Mouse (Mus musculus) right cerebral cortex, postnatal 4 days (tissue): ENCODE results near the gene Fam76a.

Experiments
- DNase-seq: peaks from one replicate; pipeline ENCODE4 v3.0.0-alpha.2; 2022

The Fam76a gene

DNA sequence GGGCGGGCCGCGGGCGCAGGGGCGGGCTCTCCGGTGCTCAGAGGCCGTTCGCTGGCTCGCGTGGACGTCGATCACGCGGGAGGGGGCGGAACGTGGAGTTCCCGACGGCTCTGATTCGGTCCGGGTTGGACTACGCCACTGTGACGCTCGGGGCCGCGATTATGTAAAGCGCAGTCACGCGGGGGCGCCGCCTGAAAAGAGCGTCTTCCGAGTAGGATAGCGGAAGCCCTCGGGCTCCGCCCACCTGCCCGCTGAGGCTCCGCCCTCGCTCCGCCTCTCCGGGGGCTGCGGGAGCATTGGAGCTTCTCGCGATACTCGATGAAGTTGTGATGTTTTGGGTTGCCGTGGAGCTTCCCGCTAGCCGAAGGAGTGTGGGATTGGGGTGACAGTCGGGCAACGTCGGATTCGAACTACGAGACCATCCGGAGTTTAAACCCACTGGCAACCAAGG, at the start of gene Fam76a:
Gene Fam76a, minus strand, starts transcription at position 1 of the 451 bp plus-strand sequence.
- DNase-seq = peak; percentile 98

- DNase-seq = no peak
These were observed 49.7 kb upstream of the Fam76a start for GRCm38 (mm10) chr4:132972101-132972500.

- no peak for DNase-seq
These were observed 49.2 kb upstream of the Fam76a start for GRCm38 (mm10) chr4:132971601-132972000.

GRCm38 (mm10) chr4:132968105-132968938, 46.0 kb upstream of the Fam76a start:
- no peak for DNase-seq

GRCm38 (mm10) chr4:132964473-132964872, 42.1 kb upstream of the Fam76a start:
- DNase-seq = no peak

DNA sequence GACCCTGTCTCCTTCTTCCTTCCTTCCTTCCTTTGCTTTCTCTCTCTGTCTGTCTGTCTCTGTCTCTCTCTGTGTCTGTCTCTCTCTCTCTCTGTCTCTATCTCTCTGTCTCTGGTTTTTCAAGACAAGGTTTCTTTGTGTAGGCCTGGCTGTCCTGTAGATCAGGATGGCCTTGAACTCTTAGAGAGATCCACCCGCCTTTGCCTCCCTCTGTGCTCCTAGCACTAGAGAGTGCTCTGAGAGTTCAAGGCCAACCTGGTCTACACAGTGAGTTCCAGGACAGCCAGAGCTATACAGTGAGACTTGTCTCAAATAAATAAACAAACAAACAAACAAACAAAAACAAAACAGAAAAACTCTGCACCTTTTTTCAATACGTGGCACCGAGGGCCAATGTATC, 41.7 kb upstream of the Fam76a start:
- DNase-seq = no peak

DNA sequence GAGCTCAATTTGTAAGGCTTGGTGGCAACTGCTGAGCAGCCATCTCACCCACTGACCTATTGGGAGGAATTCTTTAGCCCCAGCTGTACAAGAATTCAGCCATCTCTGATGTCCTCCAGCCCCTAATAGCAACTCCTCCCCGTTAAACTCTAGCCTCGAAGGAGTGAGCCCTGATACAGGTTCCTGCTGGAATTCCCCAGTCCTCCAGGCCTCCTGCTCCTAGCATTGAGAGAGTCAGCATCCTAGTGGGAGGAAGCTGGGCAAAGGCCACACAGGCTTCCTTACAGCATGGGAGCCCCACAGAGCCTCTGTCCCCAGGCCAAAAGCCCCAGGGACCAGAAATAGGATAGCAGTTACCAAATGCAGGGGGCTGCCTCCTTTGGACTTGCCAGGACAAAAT, 41.1 kb upstream of the Fam76a start:
- DNase-seq = no peak

DNA sequence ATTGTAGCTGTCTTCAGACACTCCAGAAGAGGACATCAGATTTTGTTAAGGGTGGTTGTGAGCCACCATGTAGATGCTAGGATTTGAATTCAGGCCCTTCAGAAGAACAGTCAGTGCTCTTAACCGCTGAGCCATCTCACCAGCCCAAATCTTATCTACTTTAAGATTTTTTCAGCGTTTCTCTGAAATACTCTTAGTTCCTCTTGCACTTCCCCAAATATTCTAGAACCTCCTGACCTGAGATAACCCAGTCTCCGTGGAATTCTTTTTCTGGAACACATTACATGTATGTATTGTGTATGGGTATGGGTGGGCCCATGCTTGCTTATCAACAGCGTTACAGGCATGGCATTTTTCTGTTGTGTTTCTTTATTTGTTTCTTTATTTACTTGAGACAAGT, 40.3 kb upstream of the Fam76a start:
- DNase-seq = no peak

DNA sequence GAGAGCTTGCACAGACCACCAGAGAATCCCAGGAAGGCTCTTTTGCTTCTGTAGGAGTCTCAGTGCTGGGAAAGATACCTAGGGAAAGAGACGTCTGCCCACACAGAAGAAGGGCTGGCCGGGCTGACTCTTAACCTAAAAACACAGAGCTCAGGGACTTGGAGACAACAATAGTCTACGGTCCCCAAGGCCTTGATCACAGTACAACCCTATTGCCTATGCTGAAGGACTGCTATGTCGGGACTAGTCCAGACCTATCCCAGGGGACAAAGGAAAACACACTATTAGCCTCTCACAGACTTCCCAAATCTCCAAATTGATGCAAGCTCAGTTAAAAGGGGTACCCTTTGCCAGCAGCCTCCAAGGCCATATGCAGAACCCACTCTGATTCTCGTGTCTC, 39.5 kb upstream of the Fam76a start:
- no peak for DNase-seq

- DNase-seq = no peak
These were observed 38.7 kb upstream of the Fam76a start for GRCm38 (mm10) chr4:132960864-132961639.

DNA sequence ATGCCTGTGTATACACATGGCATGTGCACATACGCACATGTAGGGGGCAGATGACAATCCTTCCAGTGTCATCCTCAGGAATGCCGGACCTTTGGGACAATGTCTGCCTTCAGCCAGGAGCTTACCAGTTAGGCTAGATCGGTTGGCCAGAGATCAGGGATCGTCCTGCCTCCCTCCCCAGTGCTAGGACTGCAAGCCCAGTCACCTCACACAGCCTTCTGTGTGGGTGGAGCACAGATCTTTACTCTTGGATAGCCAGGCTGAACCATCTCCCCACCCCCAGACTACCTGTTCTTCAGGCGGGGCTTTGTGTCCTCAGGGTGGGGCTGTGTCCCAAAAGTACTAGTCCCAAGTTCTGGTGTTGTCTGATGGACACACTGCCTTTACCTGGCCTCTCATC, 38.0 kb upstream of the Fam76a start:
- DNase-seq = no peak

DNA sequence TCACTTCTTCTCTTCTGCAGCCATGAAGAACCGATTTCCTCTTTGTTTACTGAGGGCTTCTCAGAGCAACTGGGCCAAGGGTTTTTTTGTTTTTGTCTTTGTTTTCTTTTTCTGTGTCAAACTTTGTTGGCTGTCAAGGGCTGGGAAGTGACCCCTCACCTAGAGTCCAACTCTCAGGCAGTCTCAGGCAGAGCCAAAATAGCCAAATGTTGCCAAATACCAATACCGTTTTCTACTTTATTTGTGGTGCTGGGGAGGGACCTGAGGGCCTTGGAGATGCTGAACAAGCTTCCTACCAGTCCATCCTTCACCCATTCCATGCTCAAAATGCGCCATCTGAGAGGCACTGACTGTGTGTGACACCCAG, 37.3 kb upstream of the Fam76a start:
- DNase-seq = no peak

DNA sequence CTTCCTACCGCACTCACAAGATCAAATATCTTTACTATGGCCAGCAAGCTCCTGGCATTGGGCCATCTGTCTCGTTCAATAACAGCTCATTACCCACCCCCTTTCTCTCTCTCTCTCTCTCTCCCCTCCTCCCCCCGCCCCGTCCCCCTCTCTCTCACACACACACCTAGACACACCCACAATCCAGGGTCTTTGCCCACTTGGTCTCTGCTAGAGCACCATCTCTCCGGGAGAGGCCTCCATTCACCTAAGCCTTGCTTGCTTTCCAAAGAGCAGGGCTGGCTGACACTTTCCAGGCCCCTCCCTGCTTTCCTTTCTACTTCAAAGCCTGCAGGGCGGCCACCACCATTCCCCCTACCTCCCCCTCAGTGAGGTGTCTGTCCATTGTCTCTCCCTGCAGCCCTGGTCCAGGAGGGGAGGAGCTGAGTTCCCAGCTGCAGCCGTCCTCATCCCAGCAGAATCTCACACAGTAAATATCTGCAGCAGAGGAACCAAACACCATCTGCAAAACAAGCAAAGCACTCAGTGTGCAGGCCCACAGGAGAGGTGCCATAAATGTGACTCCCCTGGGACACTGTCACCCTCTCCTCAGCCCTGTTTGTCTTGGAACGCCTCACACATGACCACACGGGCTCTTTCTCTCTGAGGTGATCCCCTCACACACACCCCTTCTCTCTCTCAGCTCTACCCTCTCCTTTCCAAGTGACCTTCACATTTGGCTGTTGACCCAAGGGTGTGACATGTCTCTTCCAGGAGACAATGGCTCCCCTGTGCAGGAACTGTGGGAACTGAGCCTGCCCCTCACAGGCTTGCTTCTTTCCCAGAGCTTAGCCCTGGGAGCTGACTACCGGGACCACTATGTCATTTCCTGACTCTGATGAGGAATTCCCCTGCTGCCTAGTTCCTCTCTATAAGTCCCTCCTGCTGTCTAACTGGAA, 36.7 kb upstream of the Fam76a start:
- no peak for DNase-seq

DNA sequence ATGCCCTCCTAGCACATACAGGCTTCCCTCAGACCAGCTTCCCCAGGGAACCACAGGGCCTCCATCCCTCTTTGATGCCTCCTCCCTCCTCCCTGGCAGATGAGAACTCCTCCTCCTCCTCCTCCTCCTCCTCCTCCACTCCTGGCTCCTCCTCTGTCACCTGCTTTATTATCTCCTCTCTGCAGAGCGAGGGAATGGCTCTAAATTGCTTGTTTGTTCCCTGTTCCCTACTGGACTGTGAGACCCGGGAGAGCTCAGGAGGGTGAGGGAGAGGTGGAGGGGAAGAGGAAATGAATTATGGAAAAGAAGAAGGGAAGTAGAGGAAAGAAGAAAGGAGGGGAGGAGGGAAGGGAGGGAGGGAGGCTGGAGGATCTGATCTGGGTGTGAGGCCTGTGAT, 33.0 kb upstream of the Fam76a start:
- no peak for DNase-seq

GRCm38 (mm10) chr4:132954530-132955394, 32.4 kb upstream of the Fam76a start:
- no peak for DNase-seq

DNA sequence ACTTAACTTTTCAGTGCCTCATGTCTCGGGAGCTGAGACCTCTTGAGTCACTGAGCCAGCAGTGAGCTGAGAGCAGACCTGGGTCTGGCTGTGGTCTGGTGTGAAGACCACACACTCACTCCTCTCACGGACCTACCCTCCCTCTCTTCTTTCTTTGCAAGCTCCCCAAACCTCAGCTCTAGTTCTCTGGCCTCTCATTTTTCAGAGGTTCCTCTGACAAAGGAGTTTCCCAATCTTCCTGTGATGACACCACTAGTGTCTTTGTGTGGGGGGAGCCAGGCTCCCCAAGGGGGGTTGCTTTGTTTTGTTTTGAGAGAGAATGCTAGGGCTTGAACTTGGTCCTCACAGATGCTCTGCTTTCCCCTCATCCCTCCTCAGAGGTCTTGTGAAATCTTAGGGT, 28.6 kb upstream of the Fam76a start:
- no peak for DNase-seq

DNA sequence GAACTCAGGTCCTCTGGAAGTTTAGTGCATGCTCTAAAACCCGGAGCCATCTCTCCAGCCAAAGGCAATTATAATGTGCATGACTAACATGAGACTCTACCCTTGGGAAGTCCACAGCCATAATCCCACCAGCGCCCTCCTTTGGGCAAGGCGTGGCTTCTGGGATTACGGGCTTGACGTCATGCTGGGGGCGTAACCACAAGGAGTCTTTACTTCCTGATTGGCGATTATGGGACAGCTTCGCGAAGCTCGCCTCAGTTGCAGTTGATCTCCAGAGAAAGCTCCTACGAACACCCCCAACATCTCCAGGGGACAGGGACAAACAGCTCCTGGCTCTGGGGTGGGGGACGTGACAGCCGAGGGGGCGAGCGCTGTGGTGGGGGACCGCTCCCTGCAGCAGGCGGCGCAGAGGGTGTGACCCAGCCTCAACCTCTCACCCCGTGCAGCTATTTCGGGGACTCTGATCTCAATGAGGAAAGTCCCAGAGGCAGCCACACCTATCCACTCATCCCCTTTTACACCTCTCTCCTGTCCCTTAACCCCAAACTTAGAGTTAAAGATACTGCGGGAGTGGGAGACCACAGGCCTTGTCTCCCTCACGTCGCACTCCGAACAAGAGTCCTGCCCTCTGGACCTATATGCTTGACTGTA, 27.6 kb upstream of the Fam76a start:
- DNase-seq = no peak

GRCm38 (mm10) chr4:132946047-132947001, 24.0 kb upstream of the Fam76a start:
- DNase-seq = peak; percentile 51

GRCm38 (mm10) chr4:132945261-132946046, 23.1 kb upstream of the Fam76a start:
- peak; percentile 85 for DNase-seq
